Mouse (Mus musculus): ENCODE results near the gene Arhgap45. TPM values are rescaled to one million over a fixed set of nuclear protein-coding genes. Genes with fewer than 3 reads are reported as not detected.

Arhgap45 gene
- polyA plus RNA-seq, 1 experiment from 2014 or later = 0.83 TPM

GRCm38 (mm10) chr10:80074813-80075601 is 58.6 kb downstream of the Arhgap45 start:
- Histone ChIP-seq H3K27me3 (ENCODE audit: control insufficient read depth, insufficient read depth, low read length) (no peaks in the 10 kb centered on the region), H3K4me1 (ENCODE audit: control insufficient read depth, insufficient read depth, low read length) (no peaks in the 10 kb centered on the region), H3K4me3 (ENCODE audit: low read depth, low read length) (no peak overlapping the region), H3K36me3 (ENCODE audit: control insufficient read depth, insufficient read depth, low read length) (peaks cover 6% of the 10 kb centered on the region), H3K9ac (replicated peaks; ENCODE audit: low read depth, low read length) (no peak overlapping the region), H3K27ac (ENCODE audit: low read depth, low read length) (no peak overlapping the region), H3K4me2 (ENCODE audit: low read depth, low read length) (no peak overlapping the region), H3K9me3 (ENCODE audit: control insufficient read depth, low read length) (no peaks in the 10 kb centered on the region)
- ATAC-seq (ENCODE audit: low read depth) = no peak
- 14% methylated on average over 28 of the region's 28 CpGs for WGBS

GRCm38 (mm10) chr10:80075924-80076323 is 59.5 kb downstream of the Arhgap45 start:
- no peaks in the 10 kb centered on the region for H3K4me1 ChIP-seq (ENCODE audit: control insufficient read depth, insufficient read depth, low read length)
- ATAC-seq (ENCODE audit: low read depth) = no peak
- H3K27ac ChIP-seq (ENCODE audit: low read depth, low read length) = no peak overlapping the region
- 69% methylated on average over 1 of the region's 1 CpGs for WGBS
- H3K27me3 ChIP-seq (ENCODE audit: control insufficient read depth, insufficient read depth, low read length) = no peaks in the 10 kb centered on the region
- no peak overlapping the region for H3K4me2 ChIP-seq (ENCODE audit: low read depth, low read length)
- peaks cover 13% of the 10 kb centered on the region for H3K36me3 ChIP-seq (ENCODE audit: control insufficient read depth, insufficient read depth, low read length)
- H3K4me3 ChIP-seq (ENCODE audit: low read depth, low read length) = no peak overlapping the region
- H3K9me3 ChIP-seq (ENCODE audit: control insufficient read depth, low read length) = no peaks in the 10 kb centered on the region
- H3K9ac ChIP-seq (replicated peaks; ENCODE audit: low read depth, low read length) = no peak overlapping the region

GRCm38 (mm10) chr10:80076386-80076785 is 59.9 kb downstream of the Arhgap45 start:
- 95% methylated on average over 4 of the region's 4 CpGs for WGBS
- Histone ChIP-seq H3K4me2 (ENCODE audit: low read depth, low read length) (no peak overlapping the region), H3K36me3 (ENCODE audit: control insufficient read depth, insufficient read depth, low read length) (peaks cover 13% of the 10 kb centered on the region), H3K9ac (replicated peaks; ENCODE audit: low read depth, low read length) (no peak overlapping the region), H3K27me3 (ENCODE audit: control insufficient read depth, insufficient read depth, low read length) (no peaks in the 10 kb centered on the region), H3K9me3 (ENCODE audit: control insufficient read depth, low read length) (no peaks in the 10 kb centered on the region), H3K4me3 (ENCODE audit: low read depth, low read length) (no peak overlapping the region), H3K27ac (ENCODE audit: low read depth, low read length) (no peak overlapping the region), H3K4me1 (ENCODE audit: control insufficient read depth, insufficient read depth, low read length) (no peaks in the 10 kb centered on the region)
- ATAC-seq (ENCODE audit: low read depth) = no peak

- Histone ChIP-seq H3K9ac (replicated peaks; ENCODE audit: low read depth, low read length) (no peak overlapping the region), H3K9me3 (ENCODE audit: control insufficient read depth, low read length) (no peaks in the 10 kb centered on the region), H3K4me2 (ENCODE audit: low read depth, low read length) (no peak overlapping the region), H3K4me3 (ENCODE audit: low read depth, low read length) (no peak overlapping the region), H3K27ac (ENCODE audit: low read depth, low read length) (no peak overlapping the region), H3K27me3 (ENCODE audit: control insufficient read depth, insufficient read depth, low read length) (no peaks in the 10 kb centered on the region), H3K4me1 (ENCODE audit: control insufficient read depth, insufficient read depth, low read length) (no peaks in the 10 kb centered on the region), H3K36me3 (ENCODE audit: control insufficient read depth, insufficient read depth, low read length) (peaks cover 20% of the 10 kb centered on the region)
- no peak for ATAC-seq (ENCODE audit: low read depth)
- WGBS = 85% methylated on average over 5 of the region's 5 CpGs
These were observed 60.9 kb downstream of the Arhgap45 start for GRCm38 (mm10) chr10:80077312-80077711.

- Histone ChIP-seq H3K9ac (replicated peaks; ENCODE audit: low read depth, low read length) (no peak overlapping the region), H3K4me3 (ENCODE audit: low read depth, low read length) (no peak overlapping the region), H3K4me2 (ENCODE audit: low read depth, low read length) (no peak overlapping the region), H3K9me3 (ENCODE audit: control insufficient read depth, low read length) (no peaks in the 10 kb centered on the region), H3K36me3 (ENCODE audit: control insufficient read depth, insufficient read depth, low read length) (peaks cover 23% of the 10 kb centered on the region), H3K4me1 (ENCODE audit: control insufficient read depth, insufficient read depth, low read length) (no peaks in the 10 kb centered on the region), H3K27ac (ENCODE audit: low read depth, low read length) (no peak overlapping the region), H3K27me3 (ENCODE audit: control insufficient read depth, insufficient read depth, low read length) (no peaks in the 10 kb centered on the region)
- no peak for ATAC-seq (ENCODE audit: low read depth)
- 82% methylated on average over 1 of the region's 1 CpGs for WGBS
These were observed 61.9 kb downstream of the Arhgap45 start for GRCm38 (mm10) chr10:80078366-80078765.

DNA sequence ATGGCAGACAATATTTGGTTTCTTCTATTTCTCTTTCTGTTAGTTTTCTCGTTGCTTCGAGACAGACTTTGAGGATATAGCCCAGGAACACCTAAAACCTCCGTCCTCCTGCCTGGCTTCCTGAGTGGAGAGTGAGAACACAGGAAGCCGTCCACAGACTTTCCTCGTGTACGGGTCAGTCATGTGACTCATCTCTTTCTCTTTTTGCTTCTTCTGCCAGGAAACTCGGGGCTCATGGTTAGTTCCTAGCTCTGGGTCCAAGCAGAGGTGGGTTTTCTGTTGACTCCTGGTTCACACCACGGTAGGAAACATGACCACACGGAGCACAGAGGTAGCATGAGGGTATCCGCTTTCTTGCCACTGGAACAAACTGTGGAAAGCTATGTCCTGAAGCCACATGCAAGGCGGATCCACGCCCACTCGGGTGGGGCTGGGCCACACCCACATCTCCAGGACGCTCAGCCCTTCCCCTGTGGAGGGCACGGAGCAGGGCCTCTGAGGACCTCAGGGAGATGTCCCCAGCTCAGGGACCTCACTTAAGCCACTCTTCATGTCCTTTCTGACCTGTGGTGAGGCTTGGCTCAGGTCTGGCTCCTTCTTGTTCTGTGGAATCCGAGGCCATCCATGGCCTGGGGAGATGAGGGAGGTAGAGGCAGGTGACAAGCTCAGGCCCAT is 64.1 kb downstream of the Arhgap45 start:
- H3K27ac ChIP-seq (ENCODE audit: low read depth, low read length) = no peak overlapping the region
- WGBS = 88% methylated on average over 16 of the region's 16 CpGs
- H3K36me3 ChIP-seq (ENCODE audit: control insufficient read depth, insufficient read depth, low read length) = peaks cover 26% of the 10 kb centered on the region
- ATAC-seq (ENCODE audit: low read depth) = no peak
- no peak overlapping the region for H3K4me2 ChIP-seq (ENCODE audit: low read depth, low read length)
- H3K9me3 ChIP-seq (ENCODE audit: control insufficient read depth, low read length) = no peaks in the 10 kb centered on the region
- H3K4me1 ChIP-seq (ENCODE audit: control insufficient read depth, insufficient read depth, low read length) = no peaks in the 10 kb centered on the region
- H3K27me3 ChIP-seq (ENCODE audit: control insufficient read depth, insufficient read depth, low read length) = no peaks in the 10 kb centered on the region
- H3K4me3 ChIP-seq (ENCODE audit: low read depth, low read length) = no peak overlapping the region
- no peak overlapping the region for H3K9ac ChIP-seq (replicated peaks; ENCODE audit: low read depth, low read length)

Other genes with a start within 250 kb of the Arhgap45 start
- gene Rnf126, start 249.7 kb upstream of the Arhgap45 start, polyA plus RNA-seq (2014; fragmentation: Nextera tagmentation; extraction: Ambion mirVana) = 89.3 and 93.7 TPM in 2 replicates
- 1.7 and 2.3 TPM in 2 replicates for gene Fstl3, start 239.4 kb upstream of the Arhgap45 start, polyA plus RNA-seq (2014; fragmentation: Nextera tagmentation; extraction: Ambion mirVana)
- not detected in 2 replicates for gene Prss57, start 225.7 kb upstream of the Arhgap45 start, polyA plus RNA-seq (2014; fragmentation: Nextera tagmentation; extraction: Ambion mirVana)
- 233 and 247 TPM in 2 replicates for gene Palm, start 223.1 kb upstream of the Arhgap45 start, polyA plus RNA-seq (2014; fragmentation: Nextera tagmentation; extraction: Ambion mirVana)
- 0.35 and 0.36 TPM in 2 replicates for gene Misp, start 195.7 kb upstream of the Arhgap45 start, polyA plus RNA-seq (2014; fragmentation: Nextera tagmentation; extraction: Ambion mirVana)
- 36.9 and 53.5 TPM in 2 replicates for gene Ptbp1, start 162.2 kb upstream of the Arhgap45 start, polyA plus RNA-seq (2014; fragmentation: Nextera tagmentation; extraction: Ambion mirVana)
- 11.1 and 12.4 TPM in 2 replicates for gene Prtn3, start 142.2 kb upstream of the Arhgap45 start, polyA plus RNA-seq (2014; fragmentation: Nextera tagmentation; extraction: Ambion mirVana)
- 299 and 327 TPM in 2 replicates for gene Plppr3, start 142.0 kb upstream of the Arhgap45 start, polyA plus RNA-seq (2014; fragmentation: Nextera tagmentation; extraction: Ambion mirVana)
- 0.55 TPM in 1 of 2 replicates, not detected in the other for gene Elane, start 130.4 kb upstream of the Arhgap45 start, polyA plus RNA-seq (2014; fragmentation: Nextera tagmentation; extraction: Ambion mirVana)
- not detected in 2 replicates for gene Cfd, start 125.8 kb upstream of the Arhgap45 start, polyA plus RNA-seq (2014; fragmentation: Nextera tagmentation; extraction: Ambion mirVana)
- 33.2 and 38.7 TPM in 2 replicates for gene Med16, start 107.7 kb upstream of the Arhgap45 start, polyA plus RNA-seq (2014; fragmentation: Nextera tagmentation; extraction: Ambion mirVana)
- gene Gm26602, start 105.8 kb upstream of the Arhgap45 start, polyA plus RNA-seq (2014; fragmentation: Nextera tagmentation; extraction: Ambion mirVana) = 5.9 and 9.1 TPM in 2 replicates
- gene Kiss1r, start 99.7 kb upstream of the Arhgap45 start, polyA plus RNA-seq (2014; fragmentation: Nextera tagmentation; extraction: Ambion mirVana) = 2.2 and 2.3 TPM in 2 replicates
- gene R3hdm4, start 95.4 kb upstream of the Arhgap45 start, polyA plus RNA-seq (2014; fragmentation: Nextera tagmentation; extraction: Ambion mirVana) = 253 and 265 TPM in 2 replicates
- gene Arid3a, start 89.6 kb upstream of the Arhgap45 start, polyA plus RNA-seq (2014; fragmentation: Nextera tagmentation; extraction: Ambion mirVana) = 3.3 and 5.1 TPM in 2 replicates
- 87.0 and 103 TPM in 2 replicates for gene Wdr18, start 56.5 kb upstream of the Arhgap45 start, polyA plus RNA-seq (2014; fragmentation: Nextera tagmentation; extraction: Ambion mirVana)
- 0.43 and 0.61 TPM in 2 replicates for gene Grin3b, start 45.9 kb upstream of the Arhgap45 start, polyA plus RNA-seq (2014; fragmentation: Nextera tagmentation; extraction: Ambion mirVana)
- 19.2 and 21.1 TPM in 2 replicates for gene Tmem259, start 32.3 kb upstream of the Arhgap45 start, polyA plus RNA-seq (2014; fragmentation: Nextera tagmentation; extraction: Ambion mirVana)
- gene Cnn2, start 28.1 kb upstream of the Arhgap45 start, polyA plus RNA-seq (2014; fragmentation: Nextera tagmentation; extraction: Ambion mirVana) = 9.9 and 40.0 TPM in 2 replicates
- gene Abca7, start 20.2 kb upstream of the Arhgap45 start, polyA plus RNA-seq (2014; fragmentation: Nextera tagmentation; extraction: Ambion mirVana) = 4.3 and 6.7 TPM in 2 replicates
- 138 and 145 TPM in 2 replicates for gene Polr2e, start 23.1 kb downstream of the Arhgap45 start, polyA plus RNA-seq (2014; fragmentation: Nextera tagmentation; extraction: Ambion mirVana)
- gene Gpx4, start 30.5 kb downstream of the Arhgap45 start, polyA plus RNA-seq (2014; fragmentation: Nextera tagmentation; extraction: Ambion mirVana) = 512 and 546 TPM in 2 replicates
- gene Sbno2, start 88.9 kb downstream of the Arhgap45 start, polyA plus RNA-seq (2014; fragmentation: Nextera tagmentation; extraction: Ambion mirVana) = 12.9 and 13.3 TPM in 2 replicates
- 21.3 and 26.0 TPM in 2 replicates for gene Stk11, start 99.2 kb downstream of the Arhgap45 start, polyA plus RNA-seq (2014; fragmentation: Nextera tagmentation; extraction: Ambion mirVana)
- gene Atp5d, start 122.0 kb downstream of the Arhgap45 start, polyA plus RNA-seq (2014; fragmentation: Nextera tagmentation; extraction: Ambion mirVana) = 472 and 519 TPM in 2 replicates
- gene Cbarp, start 124.2 kb downstream of the Arhgap45 start, polyA plus RNA-seq (2014; fragmentation: Nextera tagmentation; extraction: Ambion mirVana) = 82.2 and 101 TPM in 2 replicates
- gene Midn, start 131.6 kb downstream of the Arhgap45 start, polyA plus RNA-seq (2014; fragmentation: Nextera tagmentation; extraction: Ambion mirVana) = 38.8 and 39.8 TPM in 2 replicates
- gene Cirbp, start 149.3 kb downstream of the Arhgap45 start, polyA plus RNA-seq (2014; fragmentation: Nextera tagmentation; extraction: Ambion mirVana) = 249 and 286 TPM in 2 replicates
- 6.4 and 7.8 TPM in 2 replicates for gene 1600002K03Rik, start 156.3 kb downstream of the Arhgap45 start, polyA plus RNA-seq (2014; fragmentation: Nextera tagmentation; extraction: Ambion mirVana)
- 24.0 and 25.9 TPM in 2 replicates for gene Efna2, start 162.8 kb downstream of the Arhgap45 start, polyA plus RNA-seq (2014; fragmentation: Nextera tagmentation; extraction: Ambion mirVana)
- 35.0 and 37.4 TPM in 2 replicates for gene Mum1, start 209.8 kb downstream of the Arhgap45 start, polyA plus RNA-seq (2014; fragmentation: Nextera tagmentation; extraction: Ambion mirVana)
- 309 and 366 TPM in 2 replicates for gene Ndufs7, start 232.5 kb downstream of the Arhgap45 start, polyA plus RNA-seq (2014; fragmentation: Nextera tagmentation; extraction: Ambion mirVana)
- 18.6 and 25.8 TPM in 2 replicates for gene Gamt, start 244.4 kb downstream of the Arhgap45 start, polyA plus RNA-seq (2014; fragmentation: Nextera tagmentation; extraction: Ambion mirVana)
- 37.5 and 39.8 TPM in 2 replicates for gene Dazap1, start 244.8 kb downstream of the Arhgap45 start, polyA plus RNA-seq (2014; fragmentation: Nextera tagmentation; extraction: Ambion mirVana)